Mouse (Mus musculus) testis, adult 2 months (tissue): ENCODE data around the gene OR5BS1P. TPM values are rescaled to one million over a fixed set of nuclear protein-coding genes. Genes with fewer than 3 reads are reported as not detected.

Experiments used
- H3K27ac ChIP-seq: fragments of 200-500 bp; 2 replicates; pipeline ENCODE4 v1.5.1; 2012; ENCODE audit warnings: low read depth, low read length; ENCODE audit not compliant: control insufficient read depth, insufficient read depth
- H3K27me3 ChIP-seq: fragments of 200-500 bp; 2 replicates; pipeline ENCODE4 v1.6.1; 2012; ENCODE audit warnings: mild to moderate bottlenecking, low read length, moderate library complexity; ENCODE audit not compliant: control insufficient read depth, insufficient read depth
- H3K36me3 ChIP-seq: fragments of 200-500 bp; 2 replicates; pipeline ENCODE4 v1.6.1; 2012; ENCODE audit warnings: mild to moderate bottlenecking, low read length; ENCODE audit not compliant: control insufficient read depth, insufficient read depth
- H3K4me1 ChIP-seq: fragments of 200-500 bp; 2 replicates; pipeline ENCODE4 v1.6.1; 2012; ENCODE audit warnings: low read length; ENCODE audit not compliant: control insufficient read depth, insufficient read depth
- H3K4me3 ChIP-seq: fragments of 200-500 bp; 2 replicates; pipeline ENCODE4 v1.5.1; 2012; ENCODE audit warnings: low read depth, mild to moderate bottlenecking, low read length, moderate library complexity, mixed read lengths; ENCODE audit not compliant: control insufficient read depth
- CTCF ChIP-seq: fragments of 200-500 bp; IDR thresholded peaks from 2 replicates; pipeline ENCODE4 v1.5.1; 2012; ENCODE audit warnings: low read depth, mild to moderate bottlenecking, inconsistent platforms, low read length, moderate library complexity; ENCODE audit not compliant: control insufficient read depth, insufficient read depth, insufficient replicate concordance
- POLR2A ChIP-seq: fragments of 200-500 bp; IDR thresholded peaks from 2 replicates; pipeline ENCODE4 v1.6.1; 2012; ENCODE audit warnings: low read depth, mild to moderate bottlenecking, inconsistent platforms, low read length, moderate library complexity; ENCODE audit not compliant: control insufficient read depth
- polyA plus RNA-seq: library from polyadenylated mRNA; depleted of rRNA; stranded (reverse); fragments of >200 nt; gene quantifications from 2 replicates; pipeline ENCODE4 v1.2.3, GENCODE M21; 2012

OR5BS1P gene
- polyA plus RNA-seq, 1 experiment = not detected

- no peaks in the 10 kb centered on the region for H3K27me3 ChIP-seq
- H3K4me1 ChIP-seq = no peaks in the 10 kb centered on the region
- no peaks in the 10 kb centered on the region for H3K36me3 ChIP-seq
- no peak for TF ChIP-seq POLR2A
- TF ChIP-seq CTCF = no peak
- no peak overlapping the region for H3K27ac ChIP-seq
- no peak overlapping the region for H3K4me3 ChIP-seq
These were observed 14.5 kb downstream of the OR5BS1P start for GRCm38 (mm10) chr15:98483907-98484886.

DNA sequence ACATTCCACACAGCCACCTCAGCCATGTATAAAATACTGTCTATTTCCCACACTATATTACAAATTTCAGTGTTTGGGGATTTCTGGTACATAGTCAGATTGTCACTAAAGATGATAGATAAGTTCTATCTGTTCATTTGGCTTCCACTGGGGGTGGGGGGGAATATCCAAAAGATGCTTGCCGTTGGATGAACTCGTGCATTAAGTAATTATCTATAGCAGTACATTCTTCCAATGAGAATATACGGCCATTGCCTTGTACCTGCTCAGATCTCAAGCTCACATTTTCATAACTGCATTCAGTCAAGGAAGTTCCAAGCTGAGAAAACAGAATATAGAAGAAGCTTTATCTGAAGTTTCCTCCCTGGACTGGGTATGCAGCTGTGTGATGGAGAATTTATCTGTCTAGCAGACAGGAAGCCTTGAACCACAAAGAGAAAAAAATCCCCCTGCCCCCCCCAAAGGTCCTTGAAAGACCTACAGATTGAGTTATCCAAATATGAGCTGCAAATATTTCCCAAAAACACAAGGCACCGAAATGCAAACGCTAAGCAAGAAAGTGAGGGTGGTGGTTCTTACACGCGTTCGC lies 16.8 kb downstream of the OR5BS1P start:
- H3K4me3 ChIP-seq = no peak overlapping the region
- TF ChIP-seq CTCF (no peak), POLR2A (no peak)
- H3K27ac ChIP-seq = no peak overlapping the region
- H3K4me1 ChIP-seq = no peaks in the 10 kb centered on the region
- no peaks in the 10 kb centered on the region for H3K36me3 ChIP-seq
- H3K27me3 ChIP-seq = no peaks in the 10 kb centered on the region

- Histone ChIP-seq H3K4me3 (no peak overlapping the region), H3K27ac (no peak overlapping the region), H3K27me3 (no peaks in the 10 kb centered on the region), H3K36me3 (no peaks in the 10 kb centered on the region), H3K4me1 (no peaks in the 10 kb centered on the region)
- TF ChIP-seq POLR2A (no peak), CTCF (no peak)
These were observed 21.6 kb downstream of the OR5BS1P start for GRCm38 (mm10) chr15:98491332-98491731.

GRCm38 (mm10) chr15:98492102-98492501 lies 22.4 kb downstream of the OR5BS1P start, which contains the start of gene Olfr279:
TSS of gene Olfr279 (plus strand) at chr15:98492402.
- no peak within 1 kb of the TSS for H3K4me3 ChIP-seq

DNA sequence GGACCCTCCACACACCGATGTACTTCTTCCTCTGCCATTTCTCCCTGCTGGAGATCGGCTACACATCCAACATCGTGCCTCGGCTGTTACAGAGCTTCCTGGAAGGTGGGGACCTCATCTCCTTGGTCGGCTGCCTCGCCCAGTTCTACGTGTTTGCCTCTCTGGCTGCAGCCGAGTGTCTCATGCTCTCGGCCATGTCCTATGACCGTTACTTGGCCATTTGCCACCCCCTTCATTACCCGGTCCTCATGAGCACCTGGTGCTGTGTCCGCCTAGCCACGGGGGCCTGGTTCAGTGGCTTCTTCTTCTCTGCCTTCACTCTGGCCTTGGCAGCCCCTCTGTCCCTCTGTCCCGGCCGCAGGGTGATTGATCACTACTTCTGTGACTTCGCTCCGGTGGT lies 27.9 kb downstream of the OR5BS1P start:
- no peaks in the 10 kb centered on the region for H3K36me3 ChIP-seq
- peaks cover 10% of the 10 kb centered on the region for H3K4me1 ChIP-seq
- H3K4me3 ChIP-seq = peak overlapping the region; percentile 64
- no peak overlapping the region for H3K27ac ChIP-seq
- H3K27me3 ChIP-seq = no peaks in the 10 kb centered on the region
- TF ChIP-seq POLR2A = no peak
- 0 out of 2 replicates have a peak, but pooled peaks have one; percentile 2 for TF ChIP-seq CTCF

More at GRCm38 (mm10) chr15:98492102-98492501, 22.4 kb downstream of the OR5BS1P start, which contains the start of gene Olfr279:
- no peaks in the 10 kb centered on the region for H3K36me3 ChIP-seq
- TF ChIP-seq CTCF (no peak), POLR2A (no peak)
- no peak within 1 kb of the TSS for H3K27ac ChIP-seq
- no peaks in the 10 kb centered on the region; the same call in 1 of the 2 replicates for H3K4me1 ChIP-seq
- H3K27me3 ChIP-seq = no peaks in the 10 kb centered on the region

- H3K4me1 ChIP-seq = peaks cover 8% of the 10 kb centered on the region
- no peak overlapping the region for H3K4me3 ChIP-seq
- no peaks in the 10 kb centered on the region for H3K36me3 ChIP-seq
- no peaks in the 10 kb centered on the region for H3K27me3 ChIP-seq
- H3K27ac ChIP-seq = no peak overlapping the region
- TF ChIP-seq CTCF (no peak), POLR2A (no peak)
These were observed 33.6 kb downstream of the OR5BS1P start for GRCm38 (mm10) chr15:98503317-98503716.

GRCm38 (mm10) chr15:98504514-98504913 lies 34.8 kb downstream of the OR5BS1P start:
- no peak overlapping the region for H3K4me3 ChIP-seq
- H3K36me3 ChIP-seq = no peaks in the 10 kb centered on the region
- H3K27ac ChIP-seq = no peak overlapping the region
- TF ChIP-seq POLR2A (no peak), CTCF (peak; percentile 82)
- no peaks in the 10 kb centered on the region for H3K27me3 ChIP-seq
- H3K4me1 ChIP-seq = peaks cover 8% of the 10 kb centered on the region
